Mouse (Mus musculus) forebrain, embryonic 12.5 days (tissue): ENCODE data around the gene BC048403. TPM values are rescaled to one million over a fixed set of nuclear protein-coding genes. Genes with fewer than 3 reads are reported as not detected.
A peak's percentile ranks its signal among the peaks of the same experiment; 100 is the strongest.
"Not testable (repeated sequence)": the region's sequence is repeated elsewhere in the genome, so short reads cannot be mapped to it uniquely, and the experiment has no call there.

Experiments used
- ATAC-seq: fragments of 200-750 bp; cut with Nextera tagmentation; 2 replicates; pipeline ENCODE4 v1.8.0; 2017; ENCODE audit warnings: moderate TSS enrichment; ENCODE audit not compliant: low FRiP score
- H3K27ac ChIP-seq: fragments of 300-500 bp; sonication (generic); 2 replicates; pipeline ENCODE4 v1.5.1; 2016; ENCODE audit warnings: mild to moderate bottlenecking
- H3K27me3 ChIP-seq: fragments of 300-500 bp; sonication (generic); 2 replicates; pipeline ENCODE4 v1.6.1; 2016; ENCODE audit warnings: mild to moderate bottlenecking
- H3K36me3 ChIP-seq: fragments of 300-500 bp; sonication (generic); replicated peaks from 2 replicates; pipeline ENCODE4 v1.6.1; 2016; ENCODE audit warnings: mild to moderate bottlenecking
- H3K4me1 ChIP-seq: fragments of 300-500 bp; sonication (generic); 2 replicates; pipeline ENCODE4 v1.6.1; 2016
- H3K4me2 ChIP-seq: fragments of 300-500 bp; sonication (generic); 2 replicates; pipeline ENCODE4 v1.6.1; 2016; ENCODE audit warnings: mild to moderate bottlenecking, moderate library complexity
- H3K4me3 ChIP-seq: fragments of 300-500 bp; sonication (generic); replicated peaks from 2 replicates; pipeline ENCODE4 v1.5.1; 2016; ENCODE audit warnings: mild to moderate bottlenecking
- H3K9ac ChIP-seq: fragments of 300-500 bp; sonication (generic); 2 replicates; pipeline ENCODE4 v1.6.1; 2016; ENCODE audit warnings: mild to moderate bottlenecking
- H3K9me3 ChIP-seq: fragments of 300-500 bp; sonication (generic); 2 replicates; pipeline ENCODE4 v1.6.1; 2016
- WGBS: fragments of 180-500 bp; shearing (Covaris S2); methylation state at CpG from one replicate; pipeline ENCODE4 v1.1.7; 2016; 5-methylcytosine and 5-hydroxymethylcytosine counted together
- polyA plus RNA-seq: library from polyadenylated mRNA; unstranded; fragments of >200 nt; fragmentation: Nextera tagmentation; extraction: Ambion mirVana; gene quantifications from 2 replicates; pipeline ENCODE4 v1.2.1, GENCODE M21; 2016

Gene BC048403
- polyA plus RNA-seq, 1 experiment from 2014 or later: 2.5 TPM

GRCm38 (mm10) chr10:121763191-121763590, 23.5 kb downstream of the BC048403 start:
- no peaks in the 10 kb centered on the region for H3K9me3 ChIP-seq
- no peaks in the 10 kb centered on the region for H3K36me3 ChIP-seq
- peaks cover 13% of the 10 kb centered on the region for H3K4me1 ChIP-seq
- no peak overlapping the region for H3K4me2 ChIP-seq
- no peaks in the 10 kb centered on the region for H3K27me3 ChIP-seq
- H3K4me3 ChIP-seq: no peak overlapping the region
- no peak overlapping the region for H3K27ac ChIP-seq
- H3K9ac ChIP-seq: no peak overlapping the region
- no peak for ATAC-seq
- 89% methylated on average over 8 of the region's 13 CpGs for WGBS

DNA sequence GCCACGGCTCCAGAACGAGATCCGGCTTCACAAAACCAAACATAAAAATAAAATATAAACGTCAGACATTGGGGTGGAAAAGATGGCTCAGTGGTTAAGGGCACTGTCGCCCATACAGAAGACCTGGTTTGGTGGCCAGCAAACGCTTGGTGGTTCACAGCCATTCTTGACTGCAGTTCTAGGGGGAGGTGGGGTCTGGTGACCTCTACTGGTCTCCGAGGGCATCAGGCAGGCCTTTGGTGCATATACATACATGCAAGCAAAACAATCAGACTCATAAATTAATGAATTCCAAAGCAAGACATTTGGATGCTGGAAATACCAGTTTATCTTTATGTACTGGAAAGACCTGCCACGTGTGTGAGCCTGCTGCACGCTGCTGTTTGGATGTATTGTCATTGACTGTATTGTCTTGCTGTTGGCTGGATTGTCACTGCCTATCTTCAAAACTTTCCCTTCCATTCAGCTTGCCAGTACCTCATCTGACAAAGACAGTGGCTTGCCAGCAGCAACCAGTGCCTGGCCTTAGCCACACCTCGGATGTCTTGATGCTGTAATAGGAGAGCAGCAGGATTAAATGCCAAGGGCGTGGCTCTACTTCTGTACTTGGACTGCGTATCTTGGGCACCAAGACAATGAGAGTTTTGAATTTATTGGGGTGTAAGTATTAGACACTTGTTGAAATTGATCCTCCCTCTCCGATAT, 24.9 kb downstream of the BC048403 start:
- 83% methylated on average over 13 of the region's 13 CpGs for WGBS
- no peaks in the 10 kb centered on the region for H3K27me3 ChIP-seq
- H3K36me3 ChIP-seq: no peaks in the 10 kb centered on the region
- peak; percentile 70 for ATAC-seq
- no peak overlapping the region for H3K4me2 ChIP-seq
- no peak overlapping the region for H3K4me3 ChIP-seq
- H3K27ac ChIP-seq: no peak overlapping the region
- no peaks in the 10 kb centered on the region for H3K9me3 ChIP-seq
- H3K4me1 ChIP-seq: peaks cover 13% of the 10 kb centered on the region
- no peak overlapping the region for H3K9ac ChIP-seq

DNA sequence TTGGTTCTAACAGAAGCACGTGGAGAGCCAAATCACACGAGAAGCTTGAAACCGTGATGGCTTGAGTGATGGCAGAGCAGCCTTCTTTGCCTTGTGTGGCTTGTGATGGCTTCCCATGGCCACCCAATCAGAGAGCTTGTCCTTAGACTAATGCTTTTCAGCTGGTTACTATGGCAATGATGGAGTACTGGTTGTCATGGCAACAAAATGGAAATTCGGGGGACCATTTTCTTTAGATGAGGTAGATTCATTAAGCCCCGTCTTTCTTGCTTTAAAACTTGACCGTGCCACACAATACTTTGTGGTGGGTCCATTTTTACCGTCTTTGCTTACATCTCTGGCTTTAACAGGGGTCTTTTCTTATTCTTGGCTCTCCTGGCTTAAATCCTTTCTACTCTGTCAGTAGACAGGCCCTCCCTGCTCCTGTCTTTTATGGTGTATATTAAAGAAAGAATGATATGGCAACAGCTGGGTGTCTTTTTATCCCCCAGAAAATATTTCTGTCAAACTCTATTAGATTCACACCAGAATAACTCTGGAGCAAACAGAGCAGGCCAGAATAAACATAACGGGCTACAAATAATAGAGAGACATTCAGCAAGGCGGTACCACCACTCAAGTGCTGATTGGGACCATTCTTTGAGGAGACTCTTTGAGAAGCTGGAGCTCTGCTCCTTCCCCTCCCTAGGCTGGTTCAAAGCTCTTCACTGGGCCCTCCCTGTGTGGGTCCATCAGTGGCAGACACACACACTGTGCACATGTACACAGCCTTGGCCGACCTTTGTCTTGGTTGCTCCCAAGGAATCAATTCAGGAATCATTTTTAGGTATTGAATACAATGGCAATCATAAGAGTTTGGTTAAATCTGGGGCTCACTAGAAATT, 25.7 kb downstream of the BC048403 start:
- Histone ChIP-seq H3K27me3 (no peaks in the 10 kb centered on the region), H3K27ac (peak overlapping the region; percentile 57), H3K9ac (no peak overlapping the region), H3K4me1 (peaks cover 13% of the 10 kb centered on the region), H3K4me2 (no peak overlapping the region), H3K36me3 (no peaks in the 10 kb centered on the region), H3K4me3 (no peak overlapping the region), H3K9me3 (no peaks in the 10 kb centered on the region)
- 32% methylated on average over 10 of the region's 10 CpGs for WGBS
- ATAC-seq: peak; percentile 96

GRCm38 (mm10) chr10:121767295-121767694, 27.6 kb downstream of the BC048403 start:
- not testable (repeated sequence) for H3K4me3 ChIP-seq, H3K27ac ChIP-seq, H3K36me3 ChIP-seq, H3K4me2 ChIP-seq, H3K9ac ChIP-seq, H3K27me3 ChIP-seq, ATAC-seq, H3K9me3 ChIP-seq
- H3K4me1 ChIP-seq: peaks cover 18% of the 10 kb centered on the region
- 79% methylated on average over 3 of the region's 3 CpGs for WGBS

DNA sequence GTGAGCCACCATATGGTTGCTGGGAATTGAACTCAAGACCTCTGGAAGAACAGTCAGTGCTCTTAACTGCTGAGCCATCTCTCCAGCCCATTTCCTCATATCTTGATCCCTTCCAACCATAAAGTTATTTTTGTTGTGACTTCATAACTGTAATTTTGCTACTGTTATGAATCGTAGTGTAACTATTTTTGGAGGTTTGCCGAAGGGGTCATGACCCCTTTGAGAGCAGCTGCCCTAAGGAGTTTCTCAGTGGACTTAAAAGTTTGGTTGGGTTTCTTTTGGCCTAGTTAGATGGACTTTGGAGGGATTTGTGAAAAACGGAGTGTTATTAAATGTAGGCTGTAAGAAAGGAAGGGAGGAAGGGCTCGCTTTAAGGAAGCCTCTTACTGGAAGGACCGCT, 30.0 kb downstream of the BC048403 start:
- H3K36me3 ChIP-seq: no peaks in the 10 kb centered on the region
- 95% methylated on average over 5 of the region's 5 CpGs for WGBS
- ATAC-seq: no peak
- H3K4me2 ChIP-seq: no peak overlapping the region
- no peaks in the 10 kb centered on the region for H3K9me3 ChIP-seq
- H3K4me3 ChIP-seq: no peak overlapping the region
- no peak overlapping the region for H3K9ac ChIP-seq
- no peaks in the 10 kb centered on the region for H3K27me3 ChIP-seq
- H3K27ac ChIP-seq: no peak overlapping the region
- H3K4me1 ChIP-seq: peaks cover 17% of the 10 kb centered on the region

DNA sequence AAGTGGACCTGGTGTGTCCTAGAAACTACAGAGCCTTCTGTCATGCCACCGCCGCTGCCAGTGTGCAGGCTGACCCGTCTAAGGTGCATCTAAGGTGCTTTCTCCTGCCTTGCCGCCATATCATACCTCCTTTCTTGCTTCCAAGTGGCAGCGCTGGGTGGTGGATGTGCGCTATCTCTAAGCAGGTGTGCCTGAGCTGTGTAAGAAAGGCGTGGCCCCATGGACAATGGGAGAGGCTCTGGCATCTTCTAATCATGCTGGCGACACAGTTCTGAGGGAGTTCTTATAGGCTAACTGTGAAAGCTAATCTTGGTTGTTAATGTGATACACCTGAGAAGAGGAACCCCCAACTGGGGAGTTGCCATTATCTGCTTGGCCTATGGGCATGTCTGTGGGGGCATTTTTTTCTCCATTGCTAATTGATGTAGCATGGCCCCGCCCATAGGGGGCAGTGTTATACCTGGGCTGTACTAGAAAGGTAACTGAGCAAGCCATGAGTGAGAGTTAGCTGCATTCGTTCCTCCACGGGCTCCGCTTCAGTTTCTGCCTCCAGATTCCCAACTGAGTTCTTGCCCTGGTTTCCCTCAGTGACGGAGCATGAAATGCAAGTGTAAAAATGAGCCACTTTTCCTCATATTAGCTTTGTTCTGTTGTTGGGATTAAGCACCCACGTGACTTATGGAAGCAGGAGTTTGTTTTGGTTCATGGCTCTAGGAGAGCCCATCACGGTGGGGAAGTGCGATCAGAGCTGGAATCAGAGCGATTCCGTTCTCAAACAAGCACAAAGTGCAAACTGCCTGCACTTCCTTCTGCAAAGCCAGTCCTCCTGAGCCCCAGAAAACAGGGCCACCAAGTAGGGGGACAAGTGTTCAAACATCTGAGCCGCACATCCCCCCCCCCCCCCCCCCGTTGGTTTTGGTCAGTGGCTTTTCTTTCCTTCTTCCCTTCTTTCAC, 31.2 kb downstream of the BC048403 start:
- WGBS: 54% methylated on average over 20 of the region's 20 CpGs
- Histone ChIP-seq H3K9ac (no peak overlapping the region), H3K9me3 (no peaks in the 10 kb centered on the region), H3K27ac (no peak overlapping the region), H3K4me1 (0 out of 2 replicates have a peak, but pooled peaks cover 5% of the 10 kb centered on the region), H3K4me2 (0 out of 2 replicates have a peak overlapping the region, but pooled peaks have one; percentile 15), H3K27me3 (no peaks in the 10 kb centered on the region), H3K4me3 (no peak overlapping the region), H3K36me3 (no peaks in the 10 kb centered on the region)
- no peak for ATAC-seq

DNA sequence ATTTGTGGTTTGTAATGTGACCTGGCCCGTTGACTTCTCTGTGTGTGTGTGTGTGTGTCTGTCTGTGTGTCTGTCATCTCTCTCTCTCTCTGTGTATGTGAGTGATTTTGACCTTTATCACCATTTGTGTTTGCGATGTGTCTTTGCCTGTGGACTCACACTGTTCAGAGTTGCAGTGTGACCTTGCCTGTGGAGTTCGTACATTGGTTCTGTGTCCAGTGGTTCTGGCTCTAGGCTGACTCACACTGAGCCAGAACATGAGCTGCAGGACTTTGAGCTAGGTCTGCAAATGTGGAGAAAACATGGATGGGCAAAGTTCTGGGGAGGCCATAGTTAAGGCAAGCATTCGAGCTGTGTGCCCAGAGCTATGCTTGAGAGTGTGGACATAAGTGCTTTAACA, 34.1 kb downstream of the BC048403 start:
- WGBS: 80% methylated on average over 4 of the region's 4 CpGs
- no peak for ATAC-seq

GRCm38 (mm10) chr10:121775990-121776389, 36.3 kb downstream of the BC048403 start:
- 62% methylated on average over 3 of the region's 3 CpGs for WGBS
- Histone ChIP-seq H3K4me1 (0 out of 2 replicates have a peak, but pooled peaks cover 2% of the 10 kb centered on the region), H3K9ac (no peak overlapping the region), H3K9me3 (no peaks in the 10 kb centered on the region), H3K27me3 (no peaks in the 10 kb centered on the region), H3K4me2 (no peak overlapping the region), H3K27ac (no peak overlapping the region), H3K4me3 (no peak overlapping the region), H3K36me3 (no peaks in the 10 kb centered on the region)
- ATAC-seq: no peak

More for the DNA sequence above, 34.1 kb downstream of the BC048403 start:
- Histone ChIP-seq H3K27ac (no peak overlapping the region), H3K27me3 (no peaks in the 10 kb centered on the region), H3K4me1 (0 out of 2 replicates have a peak, but pooled peaks cover 5% of the 10 kb centered on the region), H3K9ac (no peak overlapping the region), H3K4me2 (no peak overlapping the region), H3K4me3 (no peak overlapping the region), H3K36me3 (no peaks in the 10 kb centered on the region), H3K9me3 (no peaks in the 10 kb centered on the region)

DNA sequence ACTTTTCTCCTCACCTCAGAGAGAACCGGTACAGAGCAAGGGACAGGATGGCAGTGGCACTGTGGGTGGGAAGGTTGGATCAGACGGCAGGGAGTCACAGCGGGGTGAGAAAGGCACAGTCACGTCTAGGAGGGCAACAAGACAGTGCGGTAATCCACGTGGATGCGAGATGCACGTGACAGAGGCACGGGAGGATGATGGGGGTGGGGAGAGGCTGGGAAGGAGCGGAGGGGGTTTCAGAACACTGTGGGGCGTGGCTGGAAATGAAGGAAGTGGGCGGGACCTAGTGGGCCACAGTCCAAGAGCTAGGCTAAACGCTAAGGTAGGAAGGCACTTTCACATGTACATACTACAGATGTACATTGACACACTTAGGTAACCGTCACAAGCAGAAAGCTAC, 41.4 kb downstream of the BC048403 start:
- Histone ChIP-seq H3K9me3 (no peaks in the 10 kb centered on the region), H3K9ac (no peak overlapping the region), H3K4me1 (no peaks in the 10 kb centered on the region), H3K36me3 (peaks cover 33% of the 10 kb centered on the region), H3K27ac (no peak overlapping the region), H3K27me3 (no peaks in the 10 kb centered on the region), H3K4me3 (no peak overlapping the region), H3K4me2 (no peak overlapping the region)
- ATAC-seq: no peak
- 65% methylated on average over 14 of the region's 14 CpGs for WGBS

DNA sequence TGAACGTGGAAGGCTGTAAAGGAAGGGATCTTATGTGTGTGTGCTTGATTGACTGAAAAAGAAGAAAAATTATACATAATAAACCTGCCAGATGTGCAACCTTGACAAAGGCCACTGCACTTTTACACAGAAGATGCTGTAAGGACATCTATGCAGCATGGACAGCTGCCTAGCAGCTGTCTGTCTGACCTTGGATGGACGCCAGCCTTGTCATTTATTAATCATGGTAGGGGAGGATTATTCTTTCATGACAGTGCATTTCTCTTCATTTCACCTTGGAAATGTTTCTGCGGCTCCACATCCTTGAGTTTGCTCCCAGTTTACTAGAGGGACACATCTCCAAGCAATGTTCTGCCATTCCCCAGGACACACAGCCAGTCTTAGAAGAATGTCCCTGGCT, 48.8 kb downstream of the BC048403 start:
- H3K9ac ChIP-seq: no peak overlapping the region
- peaks cover 26% of the 10 kb centered on the region for H3K36me3 ChIP-seq
- WGBS: 92% methylated on average over 3 of the region's 3 CpGs

DNA sequence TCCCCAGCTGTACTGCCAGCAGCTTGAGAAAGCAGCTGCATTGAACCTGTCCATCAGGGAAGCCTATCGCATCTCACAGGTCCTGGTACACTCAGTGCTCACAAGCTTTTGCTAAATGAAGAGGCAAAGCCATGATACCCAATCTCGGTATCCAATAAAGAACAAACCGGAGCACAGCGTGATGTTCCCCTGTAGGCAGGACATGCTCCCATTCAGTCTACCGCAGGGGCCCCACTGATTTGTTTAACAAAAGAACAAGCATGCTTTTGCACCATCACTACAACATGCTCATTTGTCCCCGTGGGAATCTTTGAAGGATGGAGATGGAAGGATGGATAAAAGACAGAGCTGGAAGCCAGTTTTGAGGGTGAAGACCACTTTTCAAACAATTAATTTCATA, 50.3 kb downstream of the BC048403 start:
- WGBS: 17% methylated on average over 6 of the region's 6 CpGs
- 0 out of 2 replicates have a peak, but pooled peaks have one; percentile 23 for ATAC-seq

More for the DNA sequence above, 48.8 kb downstream of the BC048403 start:
- Histone ChIP-seq H3K4me2 (no peak overlapping the region), H3K4me1 (peaks cover 12% of the 10 kb centered on the region), H3K27me3 (no peaks in the 10 kb centered on the region), H3K4me3 (no peak overlapping the region), H3K9me3 (no peaks in the 10 kb centered on the region), H3K27ac (no peak overlapping the region)
- ATAC-seq: no peak

GRCm38 (mm10) chr10:121792661-121793060, 52.9 kb downstream of the BC048403 start:
- ATAC-seq: no peak
- H3K9ac ChIP-seq: no peak overlapping the region
- H3K9me3 ChIP-seq: no peaks in the 10 kb centered on the region
- 85% methylated on average over 17 of the region's 17 CpGs for WGBS
- no peak overlapping the region for H3K4me3 ChIP-seq
- no peak overlapping the region for H3K27ac ChIP-seq
- H3K27me3 ChIP-seq: no peaks in the 10 kb centered on the region
- H3K4me2 ChIP-seq: no peak overlapping the region
- H3K36me3 ChIP-seq: peaks cover 18% of the 10 kb centered on the region; the same call in 1 of the 2 replicates
- H3K4me1 ChIP-seq: peaks cover 14% of the 10 kb centered on the region

More for the DNA sequence above, 50.3 kb downstream of the BC048403 start:
- Histone ChIP-seq H3K9me3 (no peaks in the 10 kb centered on the region), H3K4me1 (peaks cover 12% of the 10 kb centered on the region), H3K27me3 (no peaks in the 10 kb centered on the region), H3K4me3 (no peak overlapping the region), H3K36me3 (peaks cover 16% of the 10 kb centered on the region), H3K4me2 (no peak overlapping the region), H3K9ac (no peak overlapping the region), H3K27ac (no peak overlapping the region)
